Mouse (Mus musculus): ENCODE measurements around the gene Zfp708. TPM values are rescaled to one million over a fixed set of nuclear protein-coding genes. Genes with fewer than 3 reads are reported as not detected.

Zfp708 gene
- total RNA-seq, 2 experiments from 2014 or later: 0.99 to 1.5 TPM

Other genes starting within 250 kb of the Zfp708 start
- gene Gm10767, start 193.1 kb downstream of the Zfp708 start, total RNA-seq (2021): 1 to 10 TPM; 1.4 to 1.5 TPM
- 1 to 10 TPM; 1.6 to 1.8 TPM for gene Zfp712, start 36.8 kb downstream of the Zfp708 start, total RNA-seq (2021)
- 1 to 10 TPM; 4.5 to 6.4 TPM for gene Gm28557, start 10.6 kb upstream of the Zfp708 start, total RNA-seq (2021)
- under 1 TPM; 0.24 to 0.39 TPM for gene Rslcan18, start 18.3 kb upstream of the Zfp708 start, total RNA-seq (2021)
- gene Zfp759, start 23.7 kb upstream of the Zfp708 start, total RNA-seq (2021): 1 to 10 TPM; 3.6 to 5.5 TPM
- 1 to 10 TPM; 5.8 to 5.9 TPM for gene Rsl1, start 75.2 kb upstream of the Zfp708 start, total RNA-seq (2021)
- 1 to 10 TPM; 1.9 to 2.6 TPM for gene Zfp455, start 96.5 kb upstream of the Zfp708 start, total RNA-seq (2021)
- gene Zfp458, start 180.5 kb upstream of the Zfp708 start, total RNA-seq (2021): 1 to 10 TPM; 2.5 to 4.9 TPM
- gene Zfp457, start 208.5 kb upstream of the Zfp708 start, total RNA-seq (2021): 1 to 10 TPM; 2.2 to 4.7 TPM
- gene Zfp595, start 234.6 kb upstream of the Zfp708 start, total RNA-seq (2021): 1 to 10 TPM; 3.5 to 5.1 TPM